Mouse (Mus musculus) 3134 (cell line): Measurements from ENCODE around the gene Amigo1.

ENCODE experiments used
- DNase-seq: peaks from one replicate; pipeline ENCODE4 v3.0.0-alpha.2; 2011; ENCODE audit warnings: low spot score; ENCODE audit not compliant: insufficient read length; ENCODE audit errors: extremely low read depth

Gene Amigo1

GRCm38 (mm10) chr3:108186098-108187047 is at the start of gene Amigo1:
Gene Amigo1, plus strand, starts transcription at chr3:108186335.
- peak; percentile 63 for DNase-seq

DNA sequence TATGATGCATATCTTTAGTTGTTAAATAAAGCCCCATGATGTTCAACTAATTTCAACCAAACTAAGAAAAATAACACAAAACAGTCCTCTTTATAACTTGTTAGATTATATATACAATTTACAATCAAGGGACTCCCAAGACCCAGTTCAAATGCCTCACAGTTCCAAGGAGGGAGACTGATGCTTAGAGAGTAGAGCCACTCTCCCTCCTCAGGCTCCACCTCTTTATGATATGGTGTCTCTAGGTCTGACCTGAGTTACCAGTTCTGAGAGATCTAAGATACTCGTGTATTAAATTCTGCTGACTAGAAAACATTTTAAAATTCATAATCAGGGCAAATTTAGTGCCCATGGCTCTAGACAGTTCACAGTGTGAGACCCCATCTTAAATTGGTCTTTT is 47.0 kb upstream of the Amigo1 start:
- DNase-seq, result no peak

- DNase-seq, result no peak
Measured at GRCm38 (mm10) chr3:108140786-108141185, 45.3 kb upstream of the Amigo1 start.

- peak; percentile 92 for DNase-seq
Measured at GRCm38 (mm10) chr3:108145534-108146445, 40.3 kb upstream of the Amigo1 start, which contains the start of gene Gnai3. Gene Gnai3, minus strand, starts transcription at chr3:108146146.

DNA sequence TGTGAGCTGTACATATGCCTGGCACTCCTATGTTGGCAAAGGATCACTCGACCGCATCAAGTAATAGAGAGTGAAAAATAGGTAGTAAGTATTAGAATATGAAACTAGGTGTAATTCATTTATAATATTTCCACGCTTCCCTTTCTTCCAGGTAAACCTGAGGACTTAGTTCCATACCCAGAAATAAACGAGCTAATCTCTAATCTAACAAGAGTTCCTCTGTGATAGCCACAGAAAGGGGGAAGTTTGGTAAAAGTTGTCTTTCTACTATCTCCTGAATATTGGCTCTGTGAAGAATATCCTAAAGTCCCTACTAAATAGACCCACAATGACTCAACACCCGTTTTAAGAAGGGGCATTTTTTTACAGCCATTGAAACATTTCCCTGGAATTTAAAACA is 39.5 kb upstream of the Amigo1 start:
- DNase-seq, result no peak

DNA sequence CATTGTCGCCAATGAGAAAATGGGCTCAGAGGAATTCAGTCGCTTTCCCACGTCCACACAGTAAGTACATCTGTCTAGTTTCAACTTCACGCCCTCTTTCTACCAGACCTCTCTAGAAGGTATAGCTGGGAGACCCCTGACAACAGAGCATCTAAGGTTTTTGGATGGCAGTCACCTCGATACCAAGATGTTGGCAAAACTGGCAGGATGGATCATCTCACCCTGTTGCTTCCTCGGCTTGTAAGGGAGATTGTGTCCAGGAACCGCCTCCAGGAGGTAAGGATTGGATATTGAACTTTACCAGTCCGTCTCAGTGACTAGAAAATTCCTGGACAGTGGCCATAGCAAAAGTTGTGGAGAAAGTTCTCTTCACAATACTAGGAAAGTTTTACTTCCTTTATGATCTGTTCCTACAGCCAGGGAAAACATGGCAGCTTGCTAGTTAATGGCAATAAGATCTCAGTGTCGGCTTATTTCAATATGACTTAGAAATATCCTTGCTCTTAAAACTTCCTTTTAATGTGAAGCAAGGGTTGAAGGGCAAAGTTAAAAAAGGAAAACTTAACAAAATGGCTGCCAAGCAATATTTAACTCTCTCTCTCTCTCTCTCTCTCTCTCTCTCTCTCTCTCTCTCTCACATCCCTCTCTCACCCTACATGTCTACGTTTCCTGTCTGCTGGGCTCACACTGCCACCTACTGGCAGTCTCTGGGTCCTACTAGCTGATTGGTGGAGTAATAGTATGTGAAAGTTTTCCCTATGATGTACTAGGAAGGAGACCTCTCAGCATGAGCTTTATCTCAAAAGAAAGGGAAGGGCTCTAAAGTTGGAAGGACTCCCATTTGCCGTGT is 38.5 kb upstream of the Amigo1 start:
- DNase-seq, result peak; percentile 68

GRCm38 (mm10) chr3:108152290-108152689 is 33.8 kb upstream of the Amigo1 start:
- DNase-seq, result no peak

DNA sequence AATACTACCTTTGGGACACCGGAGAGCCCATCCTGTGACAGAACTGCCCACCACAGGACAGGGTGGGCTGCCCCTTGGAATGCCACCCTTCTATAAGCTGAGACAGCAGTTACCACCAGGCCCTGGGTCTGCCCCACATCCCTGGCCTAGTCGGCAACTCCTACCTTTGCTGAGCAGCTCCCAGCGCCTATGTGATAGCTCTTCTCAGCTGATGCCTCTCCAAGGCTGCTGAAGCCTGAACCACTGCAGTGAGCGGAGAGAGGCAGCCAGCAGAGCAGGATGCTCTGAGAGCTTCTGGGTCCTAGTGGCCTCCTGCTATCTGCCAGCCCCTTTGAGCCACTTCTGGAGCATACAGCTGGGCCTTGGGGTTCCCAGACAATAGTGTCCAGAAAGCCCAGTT is 31.5 kb upstream of the Amigo1 start, which contains the start of gene Gpr61:
Gene Gpr61 (minus strand): TSS at position 227 of the 400 bp plus-strand sequence.
- DNase-seq, result no peak

DNA sequence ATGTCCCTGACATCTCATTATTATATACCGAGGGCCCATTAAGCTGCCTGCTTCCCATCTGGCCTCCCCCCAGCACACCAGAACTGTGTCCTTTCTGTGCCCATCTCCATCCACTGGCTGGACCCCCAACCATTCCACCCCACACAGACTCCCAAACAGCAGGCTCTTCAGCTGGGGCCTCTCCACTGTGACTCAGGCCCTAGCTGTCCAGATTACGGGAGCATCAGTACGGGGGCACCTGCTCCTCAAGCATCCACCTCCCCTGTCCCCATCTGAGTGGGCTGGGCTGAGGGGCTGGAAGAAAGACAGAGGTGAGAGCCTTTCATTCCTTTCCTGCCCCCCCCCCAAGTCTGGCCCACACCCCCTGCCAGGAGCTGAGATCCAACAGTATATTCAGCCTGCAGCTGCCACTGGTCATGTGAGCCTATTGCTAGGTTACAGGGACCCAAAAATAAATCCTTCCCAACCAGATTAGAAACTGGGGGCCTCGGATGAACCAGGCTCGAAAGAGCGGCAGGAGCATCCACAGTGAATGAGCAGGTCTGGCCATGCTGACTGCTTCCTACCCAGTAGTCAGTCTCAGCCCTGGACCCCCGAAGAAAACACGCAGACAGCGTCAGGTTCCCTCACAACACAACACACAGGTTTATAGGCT is 27.6 kb upstream of the Amigo1 start:
- DNase-seq, result no peak

DNA sequence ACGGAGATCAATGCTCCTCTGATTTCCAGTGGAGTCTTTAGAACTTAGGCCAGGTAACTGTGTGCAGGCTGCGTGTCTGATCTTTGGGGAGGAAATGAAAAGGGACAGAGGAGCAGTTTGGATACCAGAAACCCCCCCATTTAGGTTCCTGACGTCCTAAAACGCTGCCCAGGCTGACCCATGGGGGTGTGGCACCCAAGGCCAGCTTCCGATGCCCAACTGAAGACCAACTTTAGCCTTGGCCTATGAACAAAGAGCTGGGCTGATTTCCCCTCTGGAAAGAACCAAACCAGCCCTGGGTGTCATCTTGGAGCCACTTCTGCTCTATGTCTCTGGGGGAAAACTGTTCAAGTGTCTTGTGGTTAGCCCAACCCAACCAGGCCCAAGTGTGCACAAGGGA is 22.0 kb upstream of the Amigo1 start:
- DNase-seq, result no peak

- DNase-seq, result peak; percentile 54
Measured at GRCm38 (mm10) chr3:108164807-108165206, 21.3 kb upstream of the Amigo1 start.

- peak; percentile 24 for DNase-seq
Measured at GRCm38 (mm10) chr3:108165532-108166315, 20.4 kb upstream of the Amigo1 start.

- peak; percentile 16 for DNase-seq
Measured at GRCm38 (mm10) chr3:108166486-108167211, 19.5 kb upstream of the Amigo1 start.

- DNase-seq, result no peak
Measured at GRCm38 (mm10) chr3:108167499-108167898, 18.6 kb upstream of the Amigo1 start.

DNA sequence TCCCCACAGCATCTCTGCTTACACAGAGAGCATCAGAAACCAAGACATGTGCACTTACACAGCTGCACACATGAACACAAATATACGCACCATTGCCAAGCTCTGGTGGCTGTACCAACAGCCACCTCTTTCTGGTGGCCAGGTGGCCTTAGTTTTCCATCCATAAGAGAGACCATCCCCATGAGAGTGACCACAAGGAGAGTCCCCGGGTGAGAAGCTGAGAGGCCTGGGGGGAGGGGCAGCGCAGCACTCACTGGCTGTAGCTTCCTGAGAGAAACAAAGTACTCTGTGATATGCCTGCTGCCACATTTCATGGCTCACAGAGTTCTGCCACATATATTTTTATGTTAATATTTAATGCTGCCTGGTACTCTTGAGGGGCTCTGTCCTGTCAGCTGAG is 16.9 kb upstream of the Amigo1 start:
- no peak for DNase-seq

DNA sequence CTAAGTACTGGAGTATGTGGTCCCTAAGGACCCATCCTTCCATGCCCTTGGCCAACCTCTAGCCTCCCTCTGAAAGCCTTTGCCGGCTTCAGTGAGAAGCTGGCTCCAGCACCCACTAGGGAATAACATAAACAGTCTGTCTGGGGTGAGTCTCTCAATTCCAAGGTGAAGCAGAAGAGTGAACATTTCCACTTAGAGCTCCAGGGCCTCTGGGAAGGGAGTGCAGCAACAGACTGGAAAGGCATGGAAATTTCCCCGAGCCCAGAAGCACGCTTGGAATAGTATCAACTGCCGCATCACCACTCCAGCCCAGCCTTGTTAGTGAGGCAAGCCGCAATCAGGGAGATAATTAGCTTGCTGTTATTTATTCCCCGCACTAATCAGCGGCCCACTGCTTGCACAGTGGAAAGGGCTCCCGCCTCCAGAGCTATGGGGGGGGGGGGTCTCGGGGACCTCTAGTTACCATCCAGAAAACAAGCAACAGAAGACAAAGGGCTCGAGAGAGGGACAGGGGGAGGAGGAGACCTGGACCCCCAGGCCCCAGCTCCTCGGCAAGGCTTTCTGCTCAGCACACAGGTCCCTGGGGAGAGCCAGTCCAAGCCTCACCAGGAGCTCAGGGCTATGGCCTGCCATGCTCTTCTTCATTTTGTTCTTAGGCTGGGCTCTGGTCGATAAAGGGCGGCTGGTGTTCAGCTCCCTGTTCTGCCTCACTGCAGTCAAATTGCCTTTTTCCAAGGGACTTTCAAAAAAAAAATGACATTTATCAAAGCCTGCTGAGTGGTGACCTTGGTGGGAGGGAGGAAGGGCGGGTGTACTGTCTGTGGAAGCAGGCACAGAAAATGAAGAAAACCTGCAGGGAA is 11.2 kb upstream of the Amigo1 start:
- no peak for DNase-seq
